Mouse (Mus musculus) retina, adult 2 months (tissue): ENCODE measurements around the gene Gm10058.
"Not testable (repeated sequence)": the region's sequence is repeated elsewhere in the genome, so short reads cannot be mapped to it uniquely, and the experiment has no call there.

ENCODE experiments used
- DNase-seq: peaks from one replicate; pipeline ENCODE4 v3.0.0-alpha.2; 2012; ENCODE audit warnings: low read depth, low spot score

Gm10058 gene

DNA sequence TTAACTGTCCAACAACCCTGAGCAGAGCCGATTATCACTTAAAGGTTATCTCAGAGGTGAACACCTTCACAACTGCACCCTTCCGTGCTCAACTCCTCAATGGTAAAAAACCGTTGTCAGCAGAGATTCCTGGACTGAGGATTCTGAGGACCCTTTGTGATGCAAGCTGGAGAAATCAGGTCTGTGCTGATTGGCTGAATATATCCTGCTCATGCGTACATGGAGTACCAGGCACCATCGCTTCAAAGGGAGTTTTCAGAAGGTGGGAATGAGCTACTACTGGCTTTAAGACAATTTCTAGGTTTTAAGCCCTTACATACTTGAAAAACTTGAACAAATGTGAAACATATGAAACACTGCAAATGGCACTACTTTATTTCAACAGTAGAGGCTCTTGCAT lies at the start of gene Gm10058:
Gene Gm10058, minus strand, starts transcription at position 101 of the 400 bp plus-strand sequence.
- DNase-seq: not testable (repeated sequence)
